Mouse (Mus musculus): Measurements from ENCODE around the gene Appl2. TPM values are rescaled to one million over a fixed set of nuclear protein-coding genes. Genes with fewer than 3 reads are reported as not detected.
A peak's percentile ranks its signal among the peaks of the same experiment; 100 is the strongest.
"Not testable (repeated sequence)": the region's sequence is repeated elsewhere in the genome, so short reads cannot be mapped to it uniquely, and the experiment has no call there.

Gene Appl2
- 10 to 100 TPM; 35.9 to 38.8 TPM for total RNA-seq (2021)

DNA sequence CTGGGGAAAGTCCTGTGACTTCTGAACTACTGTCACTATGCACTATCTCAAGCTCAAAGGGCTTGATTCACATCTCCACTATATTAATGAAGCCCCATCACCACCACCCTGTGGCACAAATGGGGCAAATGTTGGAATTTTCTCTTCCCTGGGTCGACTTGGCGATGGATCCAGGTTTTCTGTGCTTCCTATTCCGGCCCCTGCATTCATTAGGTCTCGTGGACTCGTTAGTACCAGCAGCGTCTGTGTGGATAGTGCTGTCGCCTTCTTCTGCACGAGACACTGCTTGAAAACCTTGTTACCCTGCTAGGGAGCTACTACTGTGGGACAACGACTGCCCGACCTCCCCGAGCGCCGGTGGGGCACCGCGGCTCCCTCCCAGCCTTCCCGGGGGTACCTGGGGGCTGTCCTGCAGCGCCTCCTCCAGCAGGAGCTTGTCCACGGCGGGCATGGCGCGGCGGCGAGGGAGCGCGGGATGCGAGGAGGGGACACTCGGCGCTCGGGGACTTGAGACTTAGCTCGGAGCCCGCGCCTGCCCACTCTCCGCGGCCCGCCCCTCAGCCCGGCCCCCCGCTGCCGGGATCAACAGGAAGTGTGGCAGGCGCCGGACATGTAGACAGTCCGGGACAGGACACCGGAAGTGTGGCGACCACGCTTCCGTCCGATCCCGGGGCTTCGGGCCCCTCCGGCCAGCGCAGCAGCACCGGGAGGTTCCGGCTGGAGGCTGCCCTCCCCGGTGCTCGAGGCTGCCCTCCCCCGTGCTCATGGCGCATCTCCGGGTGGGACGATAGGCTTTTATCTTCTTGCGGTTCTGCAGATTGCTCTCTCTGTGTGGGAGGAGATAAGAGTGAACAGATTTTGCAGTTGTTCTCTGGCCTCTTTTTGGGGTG lies at the start of gene Appl2:
Gene Appl2, minus strand, starts transcription at position 608 of the 890 bp plus-strand sequence.
- intact Hi-C loops (cut with DNase I), result no loop called here
- peak; percentile 96 for DNase-seq

- DNase-seq, result no peak
- intact Hi-C loops (cut with DNase I), result no loop called here
These were observed 47.7 kb upstream of the Appl2 start for GRCm38 (mm10) chr10:83696226-83696625.

DNA sequence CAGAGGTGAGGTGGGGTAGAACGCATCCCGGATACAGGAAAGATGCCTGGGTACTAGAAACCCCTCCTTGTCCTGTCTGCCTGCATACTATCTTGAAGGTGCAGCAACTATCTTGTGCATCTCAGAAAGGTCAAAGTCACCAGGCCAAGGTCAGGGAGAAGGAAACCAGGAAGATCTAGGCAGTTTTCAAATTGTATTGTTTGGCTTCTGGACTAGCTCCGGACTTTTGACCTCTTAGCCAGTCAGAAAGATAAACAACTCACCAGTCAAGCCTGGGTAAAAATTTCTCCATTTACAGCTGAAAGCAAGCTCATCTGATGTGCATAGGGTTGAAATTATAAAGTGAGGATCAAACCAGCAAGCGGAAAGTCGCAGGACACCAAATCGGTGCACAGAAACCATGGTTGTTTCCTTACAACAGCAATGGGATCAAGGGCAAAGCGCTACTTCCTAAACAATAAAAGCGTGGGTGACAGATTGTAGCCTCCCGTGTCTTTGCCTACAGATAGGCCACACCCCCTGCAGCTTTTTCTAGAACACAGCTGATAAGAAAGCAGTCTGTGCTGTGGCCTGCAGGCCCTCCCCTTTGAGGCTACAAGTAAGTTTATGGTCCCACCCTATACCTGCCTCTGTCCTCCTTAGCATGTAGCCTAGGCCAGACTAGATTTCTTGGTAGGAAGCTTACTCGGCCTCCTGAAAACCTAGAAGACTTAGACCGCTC lies 43.8 kb upstream of the Appl2 start:
- intact Hi-C loops (cut with DNase I), result no loop called here
- no peak for DNase-seq

DNA sequence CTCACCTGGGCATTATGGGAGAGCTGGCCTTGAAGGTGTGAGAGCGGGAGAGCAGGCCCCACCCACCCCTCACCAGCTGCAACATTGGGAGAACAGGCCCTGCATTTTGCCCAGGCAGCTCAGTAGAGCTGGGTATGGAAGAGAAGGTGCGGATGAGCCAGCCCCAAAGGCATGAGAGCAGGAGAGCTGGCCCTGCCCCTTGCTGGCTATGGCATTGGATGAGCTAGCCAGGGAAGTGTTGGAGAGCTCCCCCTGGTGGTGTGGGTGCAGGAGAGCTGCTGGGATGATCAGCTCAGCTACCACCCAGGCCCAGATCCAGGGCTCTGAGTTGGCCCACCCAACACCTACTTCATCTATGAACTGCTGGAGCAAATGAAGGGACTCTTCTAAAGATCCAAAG lies 39.7 kb upstream of the Appl2 start:
- peak; percentile 10 for DNase-seq
- intact Hi-C loops (cut with DNase I), result no loop called here

GRCm38 (mm10) chr10:83681334-83681733 lies 32.8 kb upstream of the Appl2 start:
- DNase-seq, result no peak
- intact Hi-C loops (cut with DNase I), result no loop called here

GRCm38 (mm10) chr10:83666556-83666955 lies 18.0 kb upstream of the Appl2 start:
- DNase-seq, result no peak
- intact Hi-C loops (cut with DNase I), result no loop called here

- intact Hi-C loops (cut with DNase I), result no loop called here
- DNase-seq, result no peak
These were observed 13.4 kb upstream of the Appl2 start for GRCm38 (mm10) chr10:83661925-83662324.

GRCm38 (mm10) chr10:83660605-83661004 lies 12.1 kb upstream of the Appl2 start:
- intact Hi-C loops (cut with DNase I), result no loop called here
- no peak for DNase-seq

DNA sequence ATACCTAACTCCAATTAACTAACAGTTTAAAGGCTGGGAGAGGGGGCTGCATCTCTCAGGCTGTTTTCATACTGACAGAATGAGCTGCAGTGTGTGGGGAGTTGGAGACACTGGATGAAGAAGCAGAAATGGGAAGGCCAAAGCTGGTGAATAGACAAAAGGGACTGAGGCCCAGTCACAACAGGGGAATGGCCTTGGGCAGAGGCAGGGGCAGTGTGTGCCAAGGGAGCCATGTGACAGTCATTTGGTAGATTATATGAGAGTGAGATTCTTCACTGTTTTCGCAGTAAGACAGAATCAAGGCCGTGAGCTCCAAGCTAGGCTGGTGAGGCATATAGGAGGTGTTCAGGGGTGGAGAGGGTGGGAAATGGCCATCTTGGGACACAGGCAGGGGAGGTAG lies 6.1 kb upstream of the Appl2 start:
- intact Hi-C loops (cut with DNase I), result no loop called here
- DNase-seq, result peak; percentile 42

DNA sequence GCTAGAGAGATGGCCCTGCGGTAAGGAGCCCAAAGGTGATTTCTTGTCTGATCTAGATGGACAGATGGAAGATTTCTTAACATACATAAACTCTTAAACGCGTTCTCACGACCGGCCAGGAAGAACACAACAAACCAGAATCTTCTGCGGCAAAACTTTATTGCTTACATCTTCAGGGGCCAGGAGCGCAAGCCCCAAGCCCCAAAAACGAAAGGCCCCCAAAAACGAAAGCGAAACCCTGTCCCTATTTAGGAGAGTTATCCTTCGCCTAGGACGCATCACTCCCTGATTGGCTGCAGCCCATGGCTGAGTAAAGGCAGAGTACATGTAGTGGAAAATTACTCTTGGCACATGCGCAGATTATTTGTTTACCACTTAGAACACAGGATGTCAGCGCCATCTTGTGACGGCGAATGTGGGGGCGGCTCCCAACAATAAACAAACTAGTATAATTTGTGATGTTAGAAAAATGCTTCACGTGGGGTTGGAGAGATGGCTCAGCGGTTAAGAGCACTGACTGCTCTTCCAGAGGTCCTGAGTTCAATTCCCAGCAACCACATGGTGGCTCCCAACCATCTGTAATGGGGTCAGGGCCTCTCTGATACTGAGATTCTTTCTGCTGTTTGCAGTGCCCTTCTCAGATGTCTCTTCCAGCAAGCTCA lies 3.8 kb upstream of the Appl2 start:
- DNase-seq; intact Hi-C loops (cut with DNase I): not testable (repeated sequence)

DNA sequence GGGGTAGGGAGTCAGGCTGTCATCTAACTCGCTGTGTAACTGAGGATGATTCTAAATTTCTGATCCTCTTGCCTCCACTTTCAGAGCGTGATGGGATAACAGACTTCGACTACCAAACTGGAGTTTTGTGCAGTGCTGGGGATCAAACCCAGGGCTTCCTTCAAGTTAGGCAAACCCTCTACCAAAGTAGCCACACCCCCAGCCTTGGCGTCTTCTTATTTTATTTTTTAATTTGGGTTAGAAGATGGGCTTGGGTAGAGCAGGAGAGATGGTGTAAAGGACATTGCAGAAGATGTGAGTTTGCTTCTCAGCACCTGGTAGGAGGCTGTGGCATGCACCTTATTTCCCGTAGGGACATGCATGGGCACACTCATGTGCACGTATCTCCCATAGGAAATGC lies 499 bp upstream of the Appl2 start:
- DNase-seq, result no peak
- intact Hi-C loops (cut with DNase I), result no loop called here

GRCm38 (mm10) chr10:83646351-83646885 lies 2.1 kb downstream of the Appl2 start:
- no peak for DNase-seq
- intact Hi-C loops (cut with DNase I), result no loop called here

DNA sequence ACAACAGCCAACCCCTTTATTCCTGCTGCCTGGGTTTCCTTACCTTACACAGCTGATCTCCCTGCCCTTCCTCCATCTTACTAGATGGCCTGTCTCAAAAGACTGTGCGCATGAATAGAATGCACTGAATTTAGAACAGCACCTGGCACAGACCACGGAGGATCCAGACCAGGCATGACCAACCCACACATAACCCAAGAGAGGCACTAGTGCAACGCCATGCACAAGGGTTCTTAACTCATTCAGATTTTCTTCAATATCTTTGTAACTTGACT lies 2.9 kb downstream of the Appl2 start:
- intact Hi-C loops (cut with DNase I), result no loop called here
- no peak for DNase-seq

GRCm38 (mm10) chr10:83644865-83645715 lies 3.4 kb downstream of the Appl2 start:
- intact Hi-C loops (cut with DNase I), result no loop called here
- no peak for DNase-seq

- no peak for DNase-seq
- intact Hi-C loops (cut with DNase I), result no loop called here
These were observed 4.4 kb downstream of the Appl2 start for GRCm38 (mm10) chr10:83644167-83644566.

- no peak for DNase-seq
- intact Hi-C loops (cut with DNase I), result no loop called here
These were observed 6.9 kb downstream of the Appl2 start for GRCm38 (mm10) chr10:83641641-83642040.

GRCm38 (mm10) chr10:83639881-83640386 lies 8.6 kb downstream of the Appl2 start:
- no peak for DNase-seq
- intact Hi-C loops (cut with DNase I), result no loop called here

GRCm38 (mm10) chr10:83637295-83637694 lies 11.2 kb downstream of the Appl2 start:
- intact Hi-C loops (cut with DNase I), result no loop called here
- DNase-seq, result peak; percentile 73

- intact Hi-C loops (cut with DNase I), result no loop called here
- DNase-seq, result no peak
These were observed 12.3 kb downstream of the Appl2 start for GRCm38 (mm10) chr10:83636191-83636590.

DNA sequence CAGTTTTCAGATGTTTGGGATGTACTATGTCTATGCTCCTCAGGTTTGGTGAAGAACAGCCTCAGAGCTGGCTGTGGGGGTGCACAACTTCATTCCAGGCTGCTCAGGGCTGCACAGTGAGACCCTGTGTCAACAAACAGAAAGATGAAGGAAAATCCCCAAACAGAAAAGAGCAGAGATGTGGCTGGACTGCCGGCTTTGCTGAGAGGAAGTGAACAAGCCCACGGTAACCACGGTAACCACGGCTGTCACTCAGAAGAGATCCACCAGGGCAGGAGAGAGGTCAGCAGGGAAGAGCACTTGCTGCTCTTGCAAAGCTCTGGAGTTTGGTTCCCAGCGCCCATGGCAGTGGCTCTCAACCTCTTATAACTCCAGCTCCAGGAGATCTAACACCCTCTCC lies 14.1 kb downstream of the Appl2 start:
- peak; percentile 48 for DNase-seq

More for the DNA sequence above, 14.1 kb downstream of the Appl2 start:
- intact Hi-C loops (cut with DNase I), result no loop called here
